Mouse (Mus musculus): ENCODE data around the gene Hacd2. TPM values are rescaled to one million over a fixed set of nuclear protein-coding genes. Genes with fewer than 3 reads are reported as not detected.

Hacd2 gene
- polyA plus RNA-seq, 1 experiment from 2014 or later, result 28.9 TPM

DNA sequence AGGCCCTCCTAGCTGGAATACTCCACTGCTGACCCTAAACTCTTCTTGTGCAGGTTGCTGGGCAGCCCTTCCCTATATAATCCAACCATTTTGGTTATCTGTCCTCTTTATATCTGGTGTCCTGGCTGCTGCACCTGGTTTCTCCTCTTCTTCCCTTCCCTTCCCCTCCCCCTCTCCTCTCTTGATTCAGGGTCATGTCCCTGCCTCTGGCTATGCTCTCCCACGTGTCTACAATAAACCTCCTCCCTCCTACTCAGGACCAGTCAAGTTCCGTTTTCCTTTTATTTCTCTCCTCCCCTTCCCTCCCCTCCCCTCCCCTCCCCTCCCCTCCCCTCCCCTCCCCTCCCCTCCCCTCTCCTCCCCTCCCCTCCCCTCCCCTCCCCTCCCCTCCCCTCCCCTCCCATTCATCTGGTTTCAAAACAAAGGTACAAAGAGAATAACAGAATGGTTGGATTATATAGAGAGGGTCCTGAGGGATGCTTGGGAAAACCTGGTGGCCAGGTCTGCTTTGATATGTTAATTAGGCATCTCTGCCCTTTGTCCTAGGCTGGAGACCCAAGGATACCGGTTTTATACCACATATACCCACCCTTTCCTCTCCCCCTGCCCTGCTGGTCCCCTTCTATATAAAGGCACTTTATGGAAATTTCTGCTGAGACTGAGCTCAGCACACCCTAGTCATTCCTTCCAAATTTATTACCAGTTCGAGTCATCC is 16.3 kb downstream of the Hacd2 start:
- no peaks in the 10 kb centered on the region for H3K4me1 ChIP-seq (ENCODE audit: control insufficient read depth, insufficient read depth, low read length)
- no peak for ATAC-seq (ENCODE audit: low read depth)
- no peaks in the 10 kb centered on the region for H3K27me3 ChIP-seq (ENCODE audit: control insufficient read depth, insufficient read depth, low read length)
- H3K36me3 ChIP-seq (ENCODE audit: control insufficient read depth, insufficient read depth, low read length), result no peaks in the 10 kb centered on the region
- 9% methylated on average over 4 of the region's 4 CpGs for WGBS
- no peak overlapping the region for H3K4me2 ChIP-seq (ENCODE audit: low read depth, low read length)
- no peak overlapping the region for H3K9ac ChIP-seq (replicated peaks; ENCODE audit: low read depth, low read length)
- H3K27ac ChIP-seq (ENCODE audit: low read depth, low read length), result no peak overlapping the region
- no peaks in the 10 kb centered on the region for H3K9me3 ChIP-seq (ENCODE audit: control insufficient read depth, low read length)
- H3K4me3 ChIP-seq (ENCODE audit: low read depth, low read length), result no peak overlapping the region

DNA sequence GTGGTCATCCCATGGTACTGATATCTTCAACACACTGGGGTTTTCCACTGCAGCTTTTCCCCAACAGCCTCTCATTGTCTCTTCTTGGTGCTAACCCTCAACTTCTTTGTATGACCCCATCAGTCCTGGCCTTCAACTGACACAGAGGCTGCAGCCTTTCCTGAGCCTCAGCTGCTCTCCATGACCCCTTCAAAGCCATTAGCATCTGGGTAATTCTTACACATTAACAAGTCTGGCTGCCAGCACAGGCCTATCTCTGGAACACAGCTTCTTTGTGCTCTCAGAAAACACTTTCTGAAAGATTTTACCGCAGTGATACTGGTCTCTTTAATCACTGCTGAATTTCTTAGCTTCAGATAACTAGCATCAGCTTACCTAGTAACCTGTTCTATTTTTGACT is 17.9 kb downstream of the Hacd2 start:
- no peak overlapping the region for H3K27ac ChIP-seq (ENCODE audit: low read depth, low read length)
- H3K4me2 ChIP-seq (ENCODE audit: low read depth, low read length), result no peak overlapping the region
- no peaks in the 10 kb centered on the region for H3K36me3 ChIP-seq (ENCODE audit: control insufficient read depth, insufficient read depth, low read length)
- no peaks in the 10 kb centered on the region for H3K9me3 ChIP-seq (ENCODE audit: control insufficient read depth, low read length)
- WGBS, result 70% methylated on average over 1 of the region's 1 CpGs
- H3K4me3 ChIP-seq (ENCODE audit: low read depth, low read length), result no peak overlapping the region
- no peaks in the 10 kb centered on the region for H3K4me1 ChIP-seq (ENCODE audit: control insufficient read depth, insufficient read depth, low read length)
- H3K9ac ChIP-seq (replicated peaks; ENCODE audit: low read depth, low read length), result no peak overlapping the region
- ATAC-seq (ENCODE audit: low read depth), result no peak
- H3K27me3 ChIP-seq (ENCODE audit: control insufficient read depth, insufficient read depth, low read length), result no peaks in the 10 kb centered on the region

DNA sequence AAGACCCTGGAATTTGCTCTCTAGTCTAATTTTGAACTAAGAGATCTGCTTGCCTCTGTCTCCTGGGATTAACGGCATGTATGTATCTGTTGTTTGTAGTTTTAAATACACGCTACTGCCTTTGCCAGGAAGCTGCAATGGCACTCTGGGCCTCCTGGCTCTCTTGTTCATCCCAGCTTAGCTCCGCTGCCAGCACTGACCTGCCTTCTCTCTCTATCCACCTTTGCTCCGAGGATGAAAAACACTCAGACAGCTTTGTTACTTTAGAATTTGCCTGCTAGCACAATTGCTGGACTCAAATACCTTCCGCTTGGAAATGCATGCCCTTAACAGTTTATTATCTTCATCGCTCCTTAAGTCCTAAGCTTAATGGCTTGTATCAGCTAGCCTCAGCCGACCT is 18.8 kb downstream of the Hacd2 start:
- Histone ChIP-seq H3K4me3 (ENCODE audit: low read depth, low read length) (no peak overlapping the region), H3K27me3 (ENCODE audit: control insufficient read depth, insufficient read depth, low read length) (no peaks in the 10 kb centered on the region), H3K9ac (replicated peaks; ENCODE audit: low read depth, low read length) (no peak overlapping the region), H3K36me3 (ENCODE audit: control insufficient read depth, insufficient read depth, low read length) (no peaks in the 10 kb centered on the region), H3K27ac (ENCODE audit: low read depth, low read length) (no peak overlapping the region), H3K4me1 (ENCODE audit: control insufficient read depth, insufficient read depth, low read length) (no peaks in the 10 kb centered on the region), H3K4me2 (ENCODE audit: low read depth, low read length) (no peak overlapping the region), H3K9me3 (ENCODE audit: control insufficient read depth, low read length) (no peaks in the 10 kb centered on the region)
- no peak for ATAC-seq (ENCODE audit: low read depth)
- WGBS, result 88% methylated on average over 7 of the region's 7 CpGs

DNA sequence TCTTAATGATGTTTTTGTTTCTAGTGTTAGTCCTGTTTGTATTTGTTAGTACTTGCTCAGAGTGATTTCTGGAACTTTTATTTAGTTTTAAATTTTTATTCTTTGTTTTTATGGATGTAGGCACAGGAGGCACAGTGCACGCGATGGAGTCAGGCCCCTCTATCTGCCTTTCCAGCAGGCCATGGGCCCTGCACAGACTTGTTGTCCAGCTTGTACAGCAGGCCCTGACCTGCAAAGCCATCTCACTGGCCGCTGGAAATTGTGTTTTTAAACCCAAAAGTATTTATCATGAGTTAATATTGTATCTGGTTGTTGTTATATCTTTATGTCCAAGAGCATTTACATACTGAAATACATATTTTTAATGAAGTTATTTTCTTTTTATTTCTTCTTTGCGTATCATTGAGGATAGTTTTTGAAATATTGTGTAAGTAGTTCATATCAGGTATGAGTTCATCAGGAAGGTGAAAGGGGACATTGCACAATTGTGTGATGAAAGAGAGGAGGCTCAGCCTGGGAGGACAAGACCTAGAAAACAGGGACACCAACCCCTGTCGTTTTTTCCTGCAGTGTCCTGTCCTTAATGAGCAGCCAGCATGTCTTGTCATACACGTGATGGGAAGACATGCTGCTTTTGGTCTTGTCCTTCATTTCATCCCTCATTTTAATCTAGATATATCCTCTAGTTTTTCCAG is 24.0 kb downstream of the Hacd2 start:
- Histone ChIP-seq H3K4me1 (ENCODE audit: control insufficient read depth, insufficient read depth, low read length) (no peaks in the 10 kb centered on the region), H3K36me3 (ENCODE audit: control insufficient read depth, insufficient read depth, low read length) (no peaks in the 10 kb centered on the region), H3K4me3 (ENCODE audit: low read depth, low read length) (no peak overlapping the region), H3K27ac (ENCODE audit: low read depth, low read length) (no peak overlapping the region), H3K9me3 (ENCODE audit: control insufficient read depth, low read length) (no peaks in the 10 kb centered on the region), H3K4me2 (ENCODE audit: low read depth, low read length) (no peak overlapping the region), H3K27me3 (ENCODE audit: control insufficient read depth, insufficient read depth, low read length) (no peaks in the 10 kb centered on the region), H3K9ac (replicated peaks; ENCODE audit: low read depth, low read length) (no peak overlapping the region)
- ATAC-seq (ENCODE audit: low read depth), result no peak
- WGBS, result 86% methylated on average over 6 of the region's 6 CpGs

DNA sequence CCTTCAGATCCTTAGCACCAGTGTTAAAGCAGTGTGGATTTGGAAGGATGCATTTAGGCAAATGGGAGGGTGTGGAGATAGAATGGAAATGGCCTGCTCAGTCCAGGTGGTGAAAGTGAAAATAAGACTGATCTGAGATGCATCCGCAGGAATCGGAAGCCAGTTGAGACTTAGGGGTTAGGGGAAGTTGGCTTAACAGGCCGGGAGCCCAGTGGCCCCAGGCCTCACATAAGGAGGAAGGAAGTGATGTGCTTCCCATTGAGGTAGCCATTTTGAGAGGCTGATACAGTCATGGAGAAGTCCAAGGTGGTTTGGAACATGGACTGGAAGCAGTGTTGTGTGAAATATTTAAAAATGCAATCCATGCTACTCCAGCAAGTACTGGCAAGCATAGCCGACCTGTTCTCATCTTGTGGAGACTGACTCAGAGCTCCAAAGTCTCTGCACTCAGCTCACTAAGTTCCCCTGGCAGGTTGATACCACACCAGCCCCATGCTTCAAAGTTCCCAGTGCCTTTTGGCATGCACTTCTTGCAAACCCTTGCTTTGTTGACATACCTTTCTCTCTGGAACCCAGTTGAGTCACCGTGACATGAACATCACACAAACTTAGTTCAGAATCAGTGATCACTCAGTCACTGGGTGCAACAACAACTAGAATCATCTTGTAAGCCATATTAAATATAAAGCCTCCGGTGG is 25.2 kb downstream of the Hacd2 start:
- 91% methylated on average over 6 of the region's 6 CpGs for WGBS
- H3K27me3 ChIP-seq (ENCODE audit: control insufficient read depth, insufficient read depth, low read length), result no peaks in the 10 kb centered on the region
- H3K9me3 ChIP-seq (ENCODE audit: control insufficient read depth, low read length), result no peaks in the 10 kb centered on the region
- no peak overlapping the region for H3K4me3 ChIP-seq (ENCODE audit: low read depth, low read length)
- H3K4me1 ChIP-seq (ENCODE audit: control insufficient read depth, insufficient read depth, low read length), result no peaks in the 10 kb centered on the region
- ATAC-seq (ENCODE audit: low read depth), result no peak
- H3K4me2 ChIP-seq (ENCODE audit: low read depth, low read length), result no peak overlapping the region
- H3K27ac ChIP-seq (ENCODE audit: low read depth, low read length), result no peak overlapping the region
- H3K9ac ChIP-seq (replicated peaks; ENCODE audit: low read depth, low read length), result no peak overlapping the region
- H3K36me3 ChIP-seq (ENCODE audit: control insufficient read depth, insufficient read depth, low read length), result no peaks in the 10 kb centered on the region

DNA sequence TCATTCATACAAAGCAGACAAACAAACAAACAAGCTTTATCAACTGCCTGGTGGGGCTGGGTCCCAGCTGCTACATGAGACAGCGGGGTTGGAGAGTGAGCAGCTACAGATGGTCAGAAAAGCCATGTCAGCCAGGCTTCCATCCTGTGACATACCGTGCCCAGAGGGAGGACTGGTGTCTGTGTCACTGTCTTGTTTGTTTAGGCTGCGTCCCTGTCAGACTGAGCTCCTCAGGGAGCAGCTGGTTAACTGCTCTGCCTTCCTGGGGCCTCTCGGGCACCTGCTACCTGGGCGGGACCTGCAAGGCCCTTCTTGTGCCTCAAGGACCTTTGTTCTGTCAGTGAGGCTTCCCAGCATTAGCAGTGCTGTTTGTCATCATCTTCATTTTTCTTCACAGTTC is 28.8 kb downstream of the Hacd2 start:
- ATAC-seq (ENCODE audit: low read depth), result peak; percentile 21; the same call in 1 of the 2 replicates
- Histone ChIP-seq H3K9me3 (ENCODE audit: control insufficient read depth, low read length) (no peaks in the 10 kb centered on the region), H3K9ac (replicated peaks; ENCODE audit: low read depth, low read length) (no peak overlapping the region), H3K4me3 (ENCODE audit: low read depth, low read length) (no peak overlapping the region), H3K27me3 (ENCODE audit: control insufficient read depth, insufficient read depth, low read length) (no peaks in the 10 kb centered on the region), H3K4me2 (ENCODE audit: low read depth, low read length) (no peak overlapping the region), H3K27ac (ENCODE audit: low read depth, low read length) (no peak overlapping the region), H3K36me3 (ENCODE audit: control insufficient read depth, insufficient read depth, low read length) (no peaks in the 10 kb centered on the region), H3K4me1 (ENCODE audit: control insufficient read depth, insufficient read depth, low read length) (no peaks in the 10 kb centered on the region)
- 29% methylated on average over 5 of the region's 5 CpGs for WGBS

DNA sequence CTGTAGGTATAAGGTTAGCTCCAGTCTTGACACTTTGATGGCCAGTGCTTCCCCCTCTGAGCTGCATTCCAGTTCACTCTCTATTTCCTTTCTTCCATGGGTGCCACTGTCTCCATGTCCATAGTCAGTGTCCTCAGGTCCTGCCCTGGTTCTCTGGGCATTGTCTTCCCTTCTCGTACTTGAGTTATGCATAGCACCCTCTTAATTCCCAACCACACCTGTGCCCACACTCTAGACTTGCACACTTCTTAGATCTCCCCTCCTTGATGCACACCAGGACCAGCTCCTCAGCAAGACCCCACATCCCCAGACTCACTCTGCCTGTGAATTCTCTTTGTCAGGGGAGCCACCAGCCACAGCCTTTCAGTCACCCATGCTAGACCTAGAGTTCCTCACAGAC is 30.0 kb downstream of the Hacd2 start:
- Histone ChIP-seq H3K36me3 (ENCODE audit: control insufficient read depth, insufficient read depth, low read length) (no peaks in the 10 kb centered on the region), H3K9ac (replicated peaks; ENCODE audit: low read depth, low read length) (no peak overlapping the region), H3K4me2 (ENCODE audit: low read depth, low read length) (no peak overlapping the region), H3K4me3 (ENCODE audit: low read depth, low read length) (no peak overlapping the region), H3K27ac (ENCODE audit: low read depth, low read length) (no peak overlapping the region), H3K4me1 (ENCODE audit: control insufficient read depth, insufficient read depth, low read length) (no peaks in the 10 kb centered on the region), H3K9me3 (ENCODE audit: control insufficient read depth, low read length) (no peaks in the 10 kb centered on the region), H3K27me3 (ENCODE audit: control insufficient read depth, insufficient read depth, low read length) (no peaks in the 10 kb centered on the region)
- no peak for ATAC-seq (ENCODE audit: low read depth)
- WGBS, result 88% methylated on average over 1 of the region's 1 CpGs

DNA sequence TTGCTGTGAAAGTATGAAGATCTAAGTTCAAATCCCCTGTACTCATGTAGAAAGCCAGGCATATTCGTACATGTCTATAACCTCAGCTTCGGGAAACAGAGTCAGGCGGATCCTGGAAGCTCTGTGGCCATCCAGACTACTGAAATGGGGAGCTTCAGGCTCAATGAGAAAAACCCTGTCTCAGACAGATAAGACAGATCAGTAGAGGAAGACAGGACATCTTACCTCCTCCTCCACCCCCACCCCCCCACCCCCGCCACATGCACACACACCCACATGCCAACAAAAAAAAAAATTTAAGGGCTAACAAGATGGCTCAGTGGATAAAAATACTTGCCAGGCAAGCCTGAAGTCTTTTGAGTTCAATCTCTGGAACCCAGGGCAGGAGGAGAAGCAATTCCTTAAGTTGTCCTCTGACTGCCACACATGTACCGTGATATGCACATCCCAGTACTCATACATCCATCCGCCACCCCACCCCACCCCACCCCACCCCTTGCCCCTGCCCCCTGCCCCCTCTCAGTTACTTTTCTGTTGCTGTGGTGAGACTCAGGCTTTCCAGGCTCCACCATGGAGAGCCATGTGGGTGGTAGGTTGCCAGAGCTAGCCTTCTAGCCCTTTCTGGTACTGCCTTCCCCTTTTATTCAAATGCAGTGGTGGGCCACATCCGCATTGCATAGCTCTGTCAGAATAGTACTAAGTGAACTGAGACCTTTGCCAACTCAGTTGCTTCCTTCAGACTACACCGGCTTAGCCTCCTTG is 32.4 kb downstream of the Hacd2 start:
- Histone ChIP-seq H3K4me3 (ENCODE audit: low read depth, low read length) (no peak overlapping the region), H3K9ac (replicated peaks; ENCODE audit: low read depth, low read length) (no peak overlapping the region), H3K27ac (ENCODE audit: low read depth, low read length) (no peak overlapping the region), H3K4me2 (ENCODE audit: low read depth, low read length) (no peak overlapping the region), H3K4me1 (ENCODE audit: control insufficient read depth, insufficient read depth, low read length) (no peaks in the 10 kb centered on the region), H3K9me3 (ENCODE audit: control insufficient read depth, low read length) (no peaks in the 10 kb centered on the region), H3K27me3 (ENCODE audit: control insufficient read depth, insufficient read depth, low read length) (no peaks in the 10 kb centered on the region), H3K36me3 (ENCODE audit: control insufficient read depth, insufficient read depth, low read length) (no peaks in the 10 kb centered on the region)
- 94% methylated on average over 8 of the region's 8 CpGs for WGBS
- no peak for ATAC-seq (ENCODE audit: low read depth)

DNA sequence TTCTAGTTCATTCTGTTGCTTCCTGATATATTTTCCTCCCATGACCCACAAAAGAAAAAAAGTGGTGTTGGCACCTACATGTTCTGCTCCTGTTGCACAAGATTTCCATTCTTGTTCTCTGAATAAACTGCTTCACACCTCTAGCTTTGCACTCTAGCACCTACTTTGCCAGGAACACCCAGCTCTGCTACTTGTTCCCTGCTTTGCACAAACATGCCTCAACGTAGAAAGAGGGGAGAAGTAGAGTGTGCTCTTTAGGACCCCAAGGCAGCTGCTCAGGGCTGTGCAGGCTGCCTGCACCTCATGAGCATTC is 32.9 kb downstream of the Hacd2 start:
- Histone ChIP-seq H3K36me3 (ENCODE audit: control insufficient read depth, insufficient read depth, low read length) (no peaks in the 10 kb centered on the region), H3K4me2 (ENCODE audit: low read depth, low read length) (no peak overlapping the region), H3K27me3 (ENCODE audit: control insufficient read depth, insufficient read depth, low read length) (no peaks in the 10 kb centered on the region), H3K9ac (replicated peaks; ENCODE audit: low read depth, low read length) (no peak overlapping the region), H3K27ac (ENCODE audit: low read depth, low read length) (no peak overlapping the region), H3K9me3 (ENCODE audit: control insufficient read depth, low read length) (no peaks in the 10 kb centered on the region), H3K4me1 (ENCODE audit: control insufficient read depth, insufficient read depth, low read length) (no peaks in the 10 kb centered on the region), H3K4me3 (ENCODE audit: low read depth, low read length) (no peak overlapping the region)
- ATAC-seq (ENCODE audit: low read depth), result no peak
- 89% methylated on average over 1 of the region's 1 CpGs for WGBS
